Mouse (Mus musculus) olfactory bulb, adult 2 months (tissue): ENCODE measurements at regions not wholly inside any gene's neighbourhood (a gene's known extent, or its start where the extent isn't known, plus 50 kb on each side); places are given as distances from the start of the nearest gene placed in this dataset.

Experiments used
- H3K27ac ChIP-seq: fragments of 200-500 bp; 2 replicates; pipeline ENCODE4 v1.5.1; 2012; ENCODE audit warnings: low read depth, low read length; ENCODE audit not compliant: insufficient read depth
- H3K4me1 ChIP-seq: fragments of 200-500 bp; 2 replicates; pipeline ENCODE4 v1.6.1; 2012; ENCODE audit warnings: low read length; ENCODE audit not compliant: control insufficient read depth, insufficient read depth
- H3K4me3 ChIP-seq: fragments of 200-500 bp; 2 replicates; pipeline ENCODE4 v1.5.1; 2012; ENCODE audit warnings: mild to moderate bottlenecking, low read depth, low read length, moderate library complexity; ENCODE audit not compliant: insufficient read depth
- CTCF ChIP-seq: fragments of 200-500 bp; IDR thresholded peaks from 2 replicates; pipeline ENCODE4 v1.5.1; 2012; ENCODE audit warnings: low read depth, mild to moderate bottlenecking, low read length, moderate library complexity; ENCODE audit not compliant: insufficient read depth
- POLR2A ChIP-seq: fragments of 200-500 bp; IDR thresholded peaks from 2 replicates; pipeline ENCODE4 v1.6.1; 2012; ENCODE audit warnings: mild to moderate bottlenecking, low read depth, low read length, moderate library complexity; ENCODE audit not compliant: insufficient read depth
- WGBS: fragments of 180-500 bp; shearing (Covaris S2); methylation state at CpG from one replicate; pipeline ENCODE4 v1.1.7; 2018; 5-methylcytosine and 5-hydroxymethylcytosine counted together

GRCm38 (mm10) chr7:35958052-35958451, 155.2 kb upstream of the Zfp507 start:
- WGBS, result 32% methylated on average over 2 of the region's 2 CpGs

GRCm38 (mm10) chr7:35948794-35949193, 146.0 kb upstream of the Zfp507 start:
- no peak overlapping the region for H3K4me3 ChIP-seq
- TF ChIP-seq CTCF, result no peak
- no peak for TF ChIP-seq POLR2A
- 29% methylated on average over 6 of the region's 6 CpGs for WGBS
- no peaks in the 10 kb centered on the region; the same call in 1 of the 2 replicates for H3K4me1 ChIP-seq
- no peak overlapping the region for H3K27ac ChIP-seq

More at GRCm38 (mm10) chr7:35958052-35958451, 155.2 kb upstream of the Zfp507 start:
- Histone ChIP-seq H3K4me3 (no peak overlapping the region), H3K4me1 (no peaks in the 10 kb centered on the region), H3K27ac (no peak overlapping the region)
- TF ChIP-seq POLR2A (no peak), CTCF (no peak)

GRCm38 (mm10) chr7:35948389-35948788, 145.6 kb upstream of the Zfp507 start:
- TF ChIP-seq POLR2A (no peak), CTCF (no peak)
- H3K4me3 ChIP-seq, result no peak overlapping the region
- no peaks in the 10 kb centered on the region; the same call in 1 of the 2 replicates for H3K4me1 ChIP-seq
- no peak overlapping the region for H3K27ac ChIP-seq
- WGBS, result 7% methylated on average over 13 of the region's 13 CpGs

- no peak for TF ChIP-seq CTCF
- no peak for TF ChIP-seq POLR2A
- no peaks in the 10 kb centered on the region for H3K4me1 ChIP-seq
- no peak overlapping the region for H3K4me3 ChIP-seq
- WGBS, result 86% methylated on average over 3 of the region's 3 CpGs
- H3K27ac ChIP-seq, result no peak overlapping the region
Measured at GRCm38 (mm10) chr7:35941086-35941485, 138.3 kb upstream of the Zfp507 start.

- WGBS, result 39% methylated on average over 13 of the region's 13 CpGs
- Histone ChIP-seq H3K4me3 (no peak overlapping the region), H3K27ac (no peak overlapping the region), H3K4me1 (no peaks in the 10 kb centered on the region)
- TF ChIP-seq CTCF (no peak), POLR2A (no peak)
Measured at GRCm38 (mm10) chr7:35938123-35938869, 135.5 kb upstream of the Zfp507 start.

GRCm38 (mm10) chr7:35926749-35927148, 123.9 kb upstream of the Zfp507 start:
- no peak for TF ChIP-seq CTCF
- TF ChIP-seq POLR2A, result no peak
- WGBS, result 93% methylated on average over 4 of the region's 4 CpGs
- H3K4me3 ChIP-seq, result no peak overlapping the region
- no peak overlapping the region for H3K27ac ChIP-seq
- no peaks in the 10 kb centered on the region for H3K4me1 ChIP-seq

- H3K4me1 ChIP-seq, result peaks cover 7% of the 10 kb centered on the region
- no peak overlapping the region for H3K27ac ChIP-seq
- no peak overlapping the region for H3K4me3 ChIP-seq
- TF ChIP-seq CTCF (no peak), POLR2A (no peak)
- WGBS, result 48% methylated on average over 9 of the region's 9 CpGs
Measured at GRCm38 (mm10) chr7:35922582-35922981, 119.8 kb upstream of the Zfp507 start.

- 39% methylated on average over 9 of the region's 9 CpGs for WGBS
- Histone ChIP-seq H3K4me3 (no peak overlapping the region), H3K27ac (no peak overlapping the region), H3K4me1 (peaks cover 7% of the 10 kb centered on the region)
- TF ChIP-seq CTCF, result no peak
- no peak for TF ChIP-seq POLR2A
Measured at GRCm38 (mm10) chr7:35920884-35921283, 118.1 kb upstream of the Zfp507 start.

- peaks cover 7% of the 10 kb centered on the region for H3K4me1 ChIP-seq
- no peak overlapping the region for H3K4me3 ChIP-seq
- 64% methylated on average over 11 of the region's 11 CpGs for WGBS
- TF ChIP-seq CTCF (no peak), POLR2A (no peak)
- H3K27ac ChIP-seq, result no peak overlapping the region
Measured at GRCm38 (mm10) chr7:35920194-35920609, 117.4 kb upstream of the Zfp507 start.

- TF ChIP-seq CTCF, result no peak
- no peak for TF ChIP-seq POLR2A
- WGBS, result 45% methylated on average over 8 of the region's 8 CpGs
- H3K27ac ChIP-seq, result no peak overlapping the region
- H3K4me1 ChIP-seq, result no peaks in the 10 kb centered on the region
- H3K4me3 ChIP-seq, result no peak overlapping the region
Measured at GRCm38 (mm10) chr7:35910109-35910706, 107.4 kb upstream of the Zfp507 start.
